Comparison of ENCODE assay signal across 8 mouse cellular contexts in genomic region chr10:30802033-30802432, GRCm38 (mm10). TPM values are rescaled to one million over a fixed set of nuclear protein-coding genes. Genes with fewer than 3 reads are reported as not detected.
DNase-seq lines count a peak whose midpoint lies in the region; ATAC-seq and TF ChIP-seq lines count a peak whose summit lies in the region.

No protein-coding gene starts in this region.

- DNase-seq in gastrocnemius, adult 2 months: no peak
- DNase-seq in gastrocnemius, postnatal 36 days: no peak
- DNase-seq in CD4-positive helper T cell, adult 2 months (ENCODE audit: low read depth, low spot score): peak; percentile 35
- peak; percentile 55 to 73 for DNase-seq in cerebellum, adult 2 months
- DNase-seq in left cerebral cortex, postnatal 4 days: peak; percentile 20
- peak; percentile 33 for DNase-seq in neural tube, embryonic 10.5 days (ENCODE audit: extremely low spot score, low spot score)

- 4% methylated on average over 8 of the region's 8 CpGs for WGBS in cerebellum, adult 2 months
- 6% methylated on average over 8 of the region's 8 CpGs for WGBS in forebrain, embryonic 16.5 days

- peak; percentile 5; the same call in 1 of the 2 replicates for ATAC-seq in forebrain, embryonic 16.5 days
- no peak for ATAC-seq in granulocyte monocyte progenitor cell, adult 5-6 weeks (replicated peaks; ENCODE audit: poor library complexity, severe bottlenecking)

- no peaks in the 10 kb centered on the region for H3K27me3 ChIP-seq in cerebellum, adult 2 months (ENCODE audit: control insufficient read depth, insufficient read depth, low read length)
- no peaks in the 10 kb centered on the region for H3K27me3 ChIP-seq in forebrain, embryonic 16.5 days (replicated peaks; ENCODE audit: control insufficient read depth, insufficient read depth, low read length)

- H3K9ac ChIP-seq in forebrain, embryonic 16.5 days (replicated peaks; ENCODE audit: low read depth, low read length): peak overlapping the region; percentile 83

- intact Hi-C loops in gastrocnemius, adult 2 months (cut with DNase I): no loop called here
- intact Hi-C loops in gastrocnemius, postnatal 36 days (cut with DNase I): loop anchor here (10.0 kb wide), 1 partner anchor 187 kb away; no protein-coding TSS in a partner anchor
- intact Hi-C loops in left cerebral cortex, postnatal 4 days (cut with DNase I): loop anchor here (10.0 kb wide), 1 partner anchor 177 kb away; the partner anchor contains the start of gene Hint3

- peak overlapping the region; percentile 91 for H3K4me3 ChIP-seq in gastrocnemius, adult 2 months
- peak overlapping the region; percentile 98 for H3K4me3 ChIP-seq in cerebellum, adult 2 months (replicated peaks; ENCODE audit: insufficient read depth, low read depth, low read length)
- peak overlapping the region; percentile 65 for H3K4me3 ChIP-seq in forebrain, embryonic 16.5 days (replicated peaks; ENCODE audit: low read length)

- H3K36me3 ChIP-seq in forebrain, embryonic 16.5 days (ENCODE audit: control insufficient read depth, insufficient read depth): no peaks in the 10 kb centered on the region

- H3K4me2 ChIP-seq in forebrain, embryonic 16.5 days (ENCODE audit: low read length): peak overlapping the region; percentile 64

- no peak for TF ChIP-seq CTCF in gastrocnemius, adult 2 months (IDR thresholded peaks at IDR 0.05)
- TF ChIP-seq CTCF in cerebellum, adult 2 months (IDR thresholded peaks at IDR 0.05; ENCODE audit: borderline replicate concordance, insufficient read depth, low read depth, low read length): peak; percentile 32; the same call in 1 of the 2 replicates

- H3K4me1 ChIP-seq in cerebellum, adult 2 months (ENCODE audit: control insufficient read depth, insufficient read depth, low read length): peaks cover 4% of the 10 kb centered on the region
- peaks cover 10% of the 10 kb centered on the region; the same call in 1 of the 2 replicates for H3K4me1 ChIP-seq in forebrain, embryonic 16.5 days (replicated peaks; ENCODE audit: control insufficient read depth, insufficient read depth, low read length)

- no peaks in the 10 kb centered on the region for H3K9me3 ChIP-seq in forebrain, embryonic 16.5 days (ENCODE audit: control insufficient read depth, low read length)

- peak overlapping the region; percentile 91 for H3K27ac ChIP-seq in gastrocnemius, adult 2 months
- peak overlapping the region; percentile 100 for H3K27ac ChIP-seq in cerebellum, adult 2 months (ENCODE audit: insufficient read depth, low read length)
- peak overlapping the region; percentile 94 for H3K27ac ChIP-seq in forebrain, embryonic 16.5 days (ENCODE audit: low read length)

- TF ChIP-seq POLR2A in cerebellum, adult 2 months (IDR thresholded peaks at IDR 0.05; ENCODE audit: borderline replicate concordance, insufficient read depth, low read length): no peak

RNA-seq across cellular contexts. Expression of gene Ncoa7, which starts 1.1 kb away (rescaled TPM):
- 1 to 10 TPM; 1.5 to 2.8 TPM for total RNA-seq in gastrocnemius, adult 2 months (2021)
- total RNA-seq in gastrocnemius, postnatal 36 days (2021): 1 to 10 TPM; 2.1 to 2.5 TPM
- 65.5 and 69.4 TPM in 2 replicates for polyA plus RNA-seq in cerebellum, adult 2 months (2012; rRNA removed)
- polyA plus RNA-seq in forebrain, embryonic 16.5 days (2015; fragmentation: Nextera tagmentation; extraction: Ambion mirVana): 14.8 and 18.7 TPM in 2 replicates
- 10 to 100 TPM; 63.6 to 66.2 TPM for total RNA-seq in left cerebral cortex, postnatal 4 days (2021)
- total RNA-seq in granulocyte monocyte progenitor cell, adult 5-6 weeks (2014; fragmentation: Nextera tagmentation): 13.6 and 20.2 TPM in 2 replicates
- total RNA-seq in granulocyte monocyte progenitor cell, adult 5-6 weeks (2017): 14.8 and 17.5 TPM in 2 replicates

RNA-seq across cellular contexts. Expression of gene Hey2, which starts 40.6 kb away (rescaled TPM):
- total RNA-seq in gastrocnemius, adult 2 months (2021): under 1 TPM; 0.42 to 0.51 TPM
- under 1 TPM; 0.37 to 0.43 TPM for total RNA-seq in gastrocnemius, postnatal 36 days (2021)
- polyA plus RNA-seq in cerebellum, adult 2 months (2012; rRNA removed): 5.9 and 6.2 TPM in 2 replicates
- polyA plus RNA-seq in forebrain, embryonic 16.5 days (2015; fragmentation: Nextera tagmentation; extraction: Ambion mirVana): 3.4 and 3.9 TPM in 2 replicates
- total RNA-seq in left cerebral cortex, postnatal 4 days (2021): 1 to 10 TPM; 4.4 to 4.8 TPM
- not detected in 2 replicates for total RNA-seq in granulocyte monocyte progenitor cell, adult 5-6 weeks (2014; fragmentation: Nextera tagmentation)
- not detected in 2 replicates for total RNA-seq in granulocyte monocyte progenitor cell, adult 5-6 weeks (2017)

Comparison
In these comparisons a context has a peak if more than half of its experiments do, and no peak if none do; other contexts are left out.
1. DNase-seq: peak in CD4-positive helper T cell, adult 2 months (single experiment), cerebellum, adult 2 months (2 of 2), left cerebral cortex, postnatal 4 days (single experiment) and neural tube, embryonic 10.5 days (single experiment); none in gastrocnemius, adult 2 months (single experiment) and gastrocnemius, postnatal 36 days (0 of 2).
2. Peak in every context shown above with its lines, with median percentiles within 50 percentile points of each other: H3K27ac ChIP-seq and H3K4me3 ChIP-seq.